Mouse (Mus musculus): ENCODE measurements around the gene Ccdc142. TPM values are rescaled to one million over a fixed set of nuclear protein-coding genes. Genes with fewer than 3 reads are reported as not detected.
A peak's percentile ranks its signal among the peaks of the same experiment; 100 is the strongest.

Ccdc142 gene
- polyA plus RNA-seq, 1 experiment from 2014 or later: 3.0 TPM

DNA sequence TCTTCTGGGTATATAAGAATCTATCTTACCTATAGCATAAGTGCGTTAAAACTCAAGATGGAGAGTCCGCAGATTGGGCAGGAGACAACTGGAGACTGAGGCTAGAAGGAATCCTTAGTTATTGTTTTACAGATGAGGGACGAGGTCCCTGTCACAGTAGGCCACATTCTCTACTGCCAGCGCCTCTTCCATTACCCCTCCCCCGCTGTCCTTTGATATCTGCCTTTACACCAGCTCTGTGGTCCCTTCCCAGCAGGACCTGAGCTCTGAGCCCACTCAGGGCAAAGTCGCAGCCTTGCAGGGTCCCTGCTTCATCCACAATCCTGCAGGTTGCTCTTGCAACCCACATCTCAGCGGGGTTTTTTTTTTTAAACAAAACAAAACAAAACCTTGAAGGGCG lies 33.2 kb upstream of the Ccdc142 start:
- H3K27ac ChIP-seq (ENCODE audit: low read depth, low read length): no peak overlapping the region
- H3K27me3 ChIP-seq (ENCODE audit: control insufficient read depth, insufficient read depth, low read length): peaks cover 97% of the 10 kb centered on the region
- WGBS: 4% methylated on average over 8 of the region's 8 CpGs
- H3K9ac ChIP-seq (ENCODE audit: low read length): no peak overlapping the region
- DNase-seq (ENCODE audit: low spot score) (no peak), ATAC-seq (replicated peaks; ENCODE audit: low FRiP score) (no peak)
- no peaks in the 10 kb centered on the region for H3K36me3 ChIP-seq (ENCODE audit: control insufficient read depth, insufficient read depth, low read length)
- no peak overlapping the region for H3K4me3 ChIP-seq (ENCODE audit: low read depth, low read length)
- peaks cover 14% of the 10 kb centered on the region; the same call in 1 of the 2 replicates for H3K4me1 ChIP-seq (replicated peaks; ENCODE audit: control insufficient read depth, insufficient read depth, low read length)
- no peak overlapping the region for H3K4me2 ChIP-seq (ENCODE audit: low read depth, low read length, severe bottlenecking)
- H3K9me3 ChIP-seq (ENCODE audit: control insufficient read depth, low read length): no peaks in the 10 kb centered on the region

DNA sequence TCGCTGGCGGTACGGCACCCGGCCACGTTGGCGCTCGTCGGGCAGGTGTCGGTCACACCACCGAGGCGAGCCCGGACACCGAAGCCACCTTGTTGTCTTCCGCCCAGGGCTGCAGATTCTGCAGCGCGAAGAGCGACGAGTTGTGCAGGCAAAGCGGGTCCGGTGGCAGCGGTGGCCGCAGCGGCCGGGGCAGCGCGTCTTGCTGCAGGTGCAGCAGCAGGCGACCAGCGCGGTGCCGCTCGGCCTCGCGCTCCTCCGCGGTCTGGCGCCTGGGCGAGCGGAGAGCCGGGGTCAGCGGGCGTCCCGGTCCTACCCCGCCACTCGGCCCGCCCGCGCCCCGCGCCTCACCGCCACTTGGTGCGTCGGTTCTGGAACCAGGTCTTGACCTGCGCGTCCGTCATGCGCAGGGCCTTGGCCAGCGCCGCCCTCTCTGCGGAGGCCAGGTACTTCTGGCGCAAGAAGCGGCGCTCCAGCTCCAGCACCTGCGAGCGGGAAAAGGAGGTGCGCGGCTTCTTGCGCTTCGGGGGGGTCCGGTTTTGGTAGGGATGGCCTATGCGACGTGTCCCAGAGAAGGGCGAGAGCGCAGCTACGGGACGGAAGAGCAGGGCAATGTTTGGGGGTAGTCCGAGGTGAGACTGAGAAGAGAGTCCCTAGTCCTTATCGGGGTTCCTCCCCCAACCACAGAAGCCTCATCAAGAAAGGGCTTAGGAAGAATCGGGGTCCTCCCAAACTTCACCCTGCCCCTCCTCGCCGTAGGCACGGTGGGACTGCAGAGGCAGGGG lies 32.5 kb upstream of the Ccdc142 start:
- Histone ChIP-seq H3K27me3 (ENCODE audit: control insufficient read depth, insufficient read depth, low read length) (peaks cover 96% of the 10 kb centered on the region), H3K9me3 (ENCODE audit: control insufficient read depth, low read length) (no peaks in the 10 kb centered on the region), H3K9ac (ENCODE audit: low read length) (no peak overlapping the region), H3K27ac (ENCODE audit: low read depth, low read length) (no peak overlapping the region), H3K4me3 (ENCODE audit: low read depth, low read length) (no peak overlapping the region), H3K4me1 (replicated peaks; ENCODE audit: control insufficient read depth, insufficient read depth, low read length) (peaks cover 14% of the 10 kb centered on the region; the same call in 1 of the 2 replicates), H3K36me3 (ENCODE audit: control insufficient read depth, insufficient read depth, low read length) (no peaks in the 10 kb centered on the region), H3K4me2 (ENCODE audit: low read depth, low read length, severe bottlenecking) (peak overlapping the region; percentile 27; the same call in 1 of the 2 replicates)
- ATAC-seq (replicated peaks; ENCODE audit: low FRiP score): no peak
- under 1% methylated on average over 81 of the region's 81 CpGs for WGBS
- DNase-seq (ENCODE audit: low spot score): peak; percentile 64

- Histone ChIP-seq H3K4me3 (ENCODE audit: low read depth, low read length) (peak overlapping the region; percentile 6; the same call in 1 of the 2 replicates), H3K4me2 (ENCODE audit: low read depth, low read length, severe bottlenecking) (peak overlapping the region; percentile 24), H3K27me3 (ENCODE audit: control insufficient read depth, insufficient read depth, low read length) (peaks cover 96% of the 10 kb centered on the region), H3K9ac (ENCODE audit: low read length) (no peak overlapping the region), H3K9me3 (ENCODE audit: control insufficient read depth, low read length) (no peaks in the 10 kb centered on the region), H3K36me3 (ENCODE audit: control insufficient read depth, insufficient read depth, low read length) (no peaks in the 10 kb centered on the region), H3K4me1 (replicated peaks; ENCODE audit: control insufficient read depth, insufficient read depth, low read length) (peaks cover 14% of the 10 kb centered on the region; the same call in 1 of the 2 replicates), H3K27ac (ENCODE audit: low read depth, low read length) (no peak overlapping the region)
- peak; percentile 70 for DNase-seq (ENCODE audit: low spot score)
- under 1% methylated on average over 69 of the region's 69 CpGs for WGBS
- ATAC-seq (replicated peaks; ENCODE audit: low FRiP score): peak; percentile 32; the same call in 1 of the 2 replicates
Measured at GRCm38 (mm10) chr6:83069488-83070246, 31.7 kb upstream of the Ccdc142 start.

- H3K27ac ChIP-seq (ENCODE audit: low read depth, low read length): no peak within 1 kb of the TSS
Measured at GRCm38 (mm10) chr6:83070247-83070310, 31.3 kb upstream of the Ccdc142 start, which contains the start of gene Tlx2. Gene Tlx2, minus strand, starts transcription at chr6:83070293.

GRCm38 (mm10) chr6:83070311-83071219 lies 30.8 kb upstream of the Ccdc142 start:
- Histone ChIP-seq H3K4me1 (replicated peaks; ENCODE audit: control insufficient read depth, insufficient read depth, low read length) (peaks cover 14% of the 10 kb centered on the region; the same call in 1 of the 2 replicates), H3K9me3 (ENCODE audit: control insufficient read depth, low read length) (no peaks in the 10 kb centered on the region), H3K4me3 (ENCODE audit: low read depth, low read length) (peak overlapping the region; percentile 6; the same call in 1 of the 2 replicates), H3K27ac (ENCODE audit: low read depth, low read length) (no peak overlapping the region), H3K27me3 (ENCODE audit: control insufficient read depth, insufficient read depth, low read length) (peaks cover 89% of the 10 kb centered on the region), H3K9ac (ENCODE audit: low read length) (no peak overlapping the region), H3K36me3 (ENCODE audit: control insufficient read depth, insufficient read depth, low read length) (no peaks in the 10 kb centered on the region), H3K4me2 (ENCODE audit: low read depth, low read length, severe bottlenecking) (peak overlapping the region; percentile 24)
- DNase-seq (ENCODE audit: low spot score): peak; percentile 77
- under 1% methylated on average over 58 of the region's 58 CpGs for WGBS
- peak; percentile 42; the same call in 1 of the 2 replicates for ATAC-seq (replicated peaks; ENCODE audit: low FRiP score)

More at GRCm38 (mm10) chr6:83070247-83070310, 31.3 kb upstream of the Ccdc142 start, which contains the start of gene Tlx2:
- 0% methylated on average over 10 of the region's 10 CpGs for WGBS
- Histone ChIP-seq H3K4me2 (ENCODE audit: low read depth, low read length, severe bottlenecking) (peak within 1 kb of the TSS; percentile 24), H3K36me3 (ENCODE audit: control insufficient read depth, insufficient read depth, low read length) (no peaks in the 10 kb centered on the region), H3K4me1 (replicated peaks; ENCODE audit: control insufficient read depth, insufficient read depth, low read length) (peaks cover 14% of the 10 kb centered on the region; the same call in 1 of the 2 replicates), H3K27me3 (ENCODE audit: control insufficient read depth, insufficient read depth, low read length) (peaks cover 92% of the 10 kb centered on the region), H3K4me3 (ENCODE audit: low read depth, low read length) (peak within 1 kb of the TSS; percentile 6; the same call in 1 of the 2 replicates), H3K9ac (ENCODE audit: low read length) (no peak within 1 kb of the TSS), H3K9me3 (ENCODE audit: control insufficient read depth, low read length) (no peaks in the 10 kb centered on the region)
- ATAC-seq (replicated peaks; ENCODE audit: low FRiP score) (no peak), DNase-seq (ENCODE audit: low spot score) (no peak)

GRCm38 (mm10) chr6:83071220-83071619 lies 30.2 kb upstream of the Ccdc142 start:
- 2% methylated on average over 23 of the region's 24 CpGs for WGBS
- 0 out of 2 replicates have a peak, but pooled peaks have one; percentile 22 for ATAC-seq (replicated peaks; ENCODE audit: low FRiP score)
- Histone ChIP-seq H3K27me3 (ENCODE audit: control insufficient read depth, insufficient read depth, low read length) (peaks cover 88% of the 10 kb centered on the region), H3K4me1 (replicated peaks; ENCODE audit: control insufficient read depth, insufficient read depth, low read length) (peaks cover 14% of the 10 kb centered on the region; the same call in 1 of the 2 replicates), H3K36me3 (ENCODE audit: control insufficient read depth, insufficient read depth, low read length) (no peaks in the 10 kb centered on the region), H3K27ac (ENCODE audit: low read depth, low read length) (no peak overlapping the region), H3K9ac (ENCODE audit: low read length) (no peak overlapping the region), H3K4me3 (ENCODE audit: low read depth, low read length) (no peak overlapping the region), H3K9me3 (ENCODE audit: control insufficient read depth, low read length) (no peaks in the 10 kb centered on the region), H3K4me2 (ENCODE audit: low read depth, low read length, severe bottlenecking) (no peak overlapping the region)
- DNase-seq (ENCODE audit: low spot score): no peak

GRCm38 (mm10) chr6:83074979-83075378 lies 26.4 kb upstream of the Ccdc142 start:
- DNase-seq (ENCODE audit: low spot score): peak; percentile 48
- Histone ChIP-seq H3K9me3 (ENCODE audit: control insufficient read depth, low read length) (no peaks in the 10 kb centered on the region), H3K36me3 (ENCODE audit: control insufficient read depth, insufficient read depth, low read length) (no peaks in the 10 kb centered on the region), H3K4me1 (replicated peaks; ENCODE audit: control insufficient read depth, insufficient read depth, low read length) (peaks cover 10% of the 10 kb centered on the region; the same call in 1 of the 2 replicates), H3K27me3 (ENCODE audit: control insufficient read depth, insufficient read depth, low read length) (peaks cover 56% of the 10 kb centered on the region), H3K4me3 (ENCODE audit: low read depth, low read length) (no peak overlapping the region), H3K4me2 (ENCODE audit: low read depth, low read length, severe bottlenecking) (no peak overlapping the region), H3K9ac (ENCODE audit: low read length) (no peak overlapping the region), H3K27ac (ENCODE audit: low read depth, low read length) (no peak overlapping the region)
- WGBS: 15% methylated on average over 2 of the region's 2 CpGs
- ATAC-seq (replicated peaks; ENCODE audit: low FRiP score): no peak
